Mouse (Mus musculus): Measurements from ENCODE around the gene Cyp1a1. TPM values are rescaled to one million over a fixed set of nuclear protein-coding genes. Genes with fewer than 3 reads are reported as not detected.

Gene Cyp1a1
- polyA plus RNA-seq, 1 experiment = 0.09 TPM

DNA sequence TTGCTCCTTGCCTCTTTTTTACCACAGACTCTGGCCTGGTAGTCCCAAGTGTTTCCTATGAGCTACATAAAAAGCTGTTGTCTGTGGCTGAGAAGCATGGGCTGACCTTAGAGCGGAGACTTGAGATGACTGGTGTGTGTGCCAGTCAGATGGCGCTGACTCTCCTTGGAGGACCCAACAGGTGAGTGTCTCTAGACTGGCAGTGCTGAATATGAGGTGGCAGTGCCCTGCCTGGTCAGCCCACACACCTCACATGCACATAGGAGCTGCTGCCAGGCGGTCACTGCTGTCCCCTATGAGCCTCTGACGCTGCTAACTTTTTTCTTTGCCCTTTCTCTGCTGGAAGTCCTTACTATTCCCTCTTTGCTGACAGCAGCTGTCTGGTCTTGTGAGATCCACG is 52.1 kb downstream of the Cyp1a1 start:
- Histone ChIP-seq H3K27me3 (ENCODE audit: control insufficient read depth, insufficient read depth, low read length) (no peaks in the 10 kb centered on the region), H3K27ac (ENCODE audit: control insufficient read depth, insufficient read depth, low read depth, low read length) (no peak overlapping the region), H3K4me1 (ENCODE audit: control insufficient read depth, insufficient read depth, low read length) (no peaks in the 10 kb centered on the region), H3K36me3 (ENCODE audit: control insufficient read depth, insufficient read depth, low read length) (peaks cover 1% of the 10 kb centered on the region), H3K4me3 (ENCODE audit: control insufficient read depth, low read depth, low read length) (no peak overlapping the region)
- no peak for TF ChIP-seq POLR2A (IDR thresholded peaks at IDR 0.05; ENCODE audit: control insufficient read depth, low read depth, low read length)
- TF ChIP-seq CTCF (IDR thresholded peaks at IDR 0.05; ENCODE audit: control insufficient read depth, insufficient read depth, insufficient replicate concordance, low read depth, low read length) = no peak

GRCm38 (mm10) chr9:57744462-57745091 is 56.8 kb downstream of the Cyp1a1 start:
- no peak for TF ChIP-seq POLR2A (IDR thresholded peaks at IDR 0.05; ENCODE audit: control insufficient read depth, low read depth, low read length)
- TF ChIP-seq CTCF (IDR thresholded peaks at IDR 0.05; ENCODE audit: control insufficient read depth, insufficient read depth, insufficient replicate concordance, low read depth, low read length) = no peak
- H3K4me1 ChIP-seq (ENCODE audit: control insufficient read depth, insufficient read depth, low read length) = no peaks in the 10 kb centered on the region
- no peak overlapping the region for H3K27ac ChIP-seq (ENCODE audit: control insufficient read depth, insufficient read depth, low read depth, low read length)
- H3K36me3 ChIP-seq (ENCODE audit: control insufficient read depth, insufficient read depth, low read length) = peaks cover 1% of the 10 kb centered on the region
- H3K4me3 ChIP-seq (ENCODE audit: control insufficient read depth, low read depth, low read length) = no peak overlapping the region
- no peaks in the 10 kb centered on the region for H3K27me3 ChIP-seq (ENCODE audit: control insufficient read depth, insufficient read depth, low read length)

GRCm38 (mm10) chr9:57747067-57747466 is 59.3 kb downstream of the Cyp1a1 start:
- no peaks in the 10 kb centered on the region for H3K27me3 ChIP-seq (ENCODE audit: control insufficient read depth, insufficient read depth, low read length)
- TF ChIP-seq CTCF (IDR thresholded peaks at IDR 0.05; ENCODE audit: control insufficient read depth, insufficient read depth, insufficient replicate concordance, low read depth, low read length) (no peak), POLR2A (IDR thresholded peaks at IDR 0.05; ENCODE audit: control insufficient read depth, low read depth, low read length) (no peak)
- no peaks in the 10 kb centered on the region for H3K4me1 ChIP-seq (ENCODE audit: control insufficient read depth, insufficient read depth, low read length)
- peaks cover 1% of the 10 kb centered on the region for H3K36me3 ChIP-seq (ENCODE audit: control insufficient read depth, insufficient read depth, low read length)
- H3K4me3 ChIP-seq (ENCODE audit: control insufficient read depth, low read depth, low read length) = no peak overlapping the region
- no peak overlapping the region for H3K27ac ChIP-seq (ENCODE audit: control insufficient read depth, insufficient read depth, low read depth, low read length)

GRCm38 (mm10) chr9:57748137-57748536 is 60.4 kb downstream of the Cyp1a1 start:
- H3K27me3 ChIP-seq (ENCODE audit: control insufficient read depth, insufficient read depth, low read length) = no peaks in the 10 kb centered on the region
- H3K36me3 ChIP-seq (ENCODE audit: control insufficient read depth, insufficient read depth, low read length) = peaks cover 1% of the 10 kb centered on the region
- H3K4me3 ChIP-seq (ENCODE audit: control insufficient read depth, low read depth, low read length) = no peak overlapping the region
- H3K27ac ChIP-seq (ENCODE audit: control insufficient read depth, insufficient read depth, low read depth, low read length) = no peak overlapping the region
- H3K4me1 ChIP-seq (ENCODE audit: control insufficient read depth, insufficient read depth, low read length) = no peaks in the 10 kb centered on the region
- no peak for TF ChIP-seq CTCF (IDR thresholded peaks at IDR 0.05; ENCODE audit: control insufficient read depth, insufficient read depth, insufficient replicate concordance, low read depth, low read length)
- 0 out of 2 replicates have a peak, but pooled peaks have one; percentile 23 for TF ChIP-seq POLR2A (IDR thresholded peaks at IDR 0.05; ENCODE audit: control insufficient read depth, low read depth, low read length)

DNA sequence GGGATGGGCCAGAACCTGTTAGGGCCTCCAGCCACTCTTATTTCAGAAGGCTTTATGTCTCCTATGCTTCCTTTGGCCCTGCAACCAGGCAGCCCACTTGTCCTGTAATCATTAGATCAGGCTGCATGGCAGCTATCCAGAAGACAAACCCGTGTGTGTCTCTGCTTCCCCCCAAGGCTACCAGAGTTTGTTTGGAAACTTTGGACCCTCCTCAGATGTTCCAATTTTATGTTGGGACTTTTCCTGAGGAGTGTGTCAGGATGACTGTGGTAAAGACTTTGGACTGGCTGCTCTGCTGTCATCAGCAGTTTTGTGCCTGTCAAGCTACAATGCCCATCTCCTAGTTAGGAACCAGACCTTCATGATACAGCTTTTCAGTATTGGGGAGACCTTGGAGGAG is 61.1 kb downstream of the Cyp1a1 start:
- no peaks in the 10 kb centered on the region for H3K4me1 ChIP-seq (ENCODE audit: control insufficient read depth, insufficient read depth, low read length)
- TF ChIP-seq POLR2A (IDR thresholded peaks at IDR 0.05; ENCODE audit: control insufficient read depth, low read depth, low read length) = no peak
- H3K36me3 ChIP-seq (ENCODE audit: control insufficient read depth, insufficient read depth, low read length) = peaks cover 1% of the 10 kb centered on the region
- H3K4me3 ChIP-seq (ENCODE audit: control insufficient read depth, low read depth, low read length) = no peak overlapping the region
- H3K27me3 ChIP-seq (ENCODE audit: control insufficient read depth, insufficient read depth, low read length) = no peaks in the 10 kb centered on the region
- H3K27ac ChIP-seq (ENCODE audit: control insufficient read depth, insufficient read depth, low read depth, low read length) = no peak overlapping the region

DNA sequence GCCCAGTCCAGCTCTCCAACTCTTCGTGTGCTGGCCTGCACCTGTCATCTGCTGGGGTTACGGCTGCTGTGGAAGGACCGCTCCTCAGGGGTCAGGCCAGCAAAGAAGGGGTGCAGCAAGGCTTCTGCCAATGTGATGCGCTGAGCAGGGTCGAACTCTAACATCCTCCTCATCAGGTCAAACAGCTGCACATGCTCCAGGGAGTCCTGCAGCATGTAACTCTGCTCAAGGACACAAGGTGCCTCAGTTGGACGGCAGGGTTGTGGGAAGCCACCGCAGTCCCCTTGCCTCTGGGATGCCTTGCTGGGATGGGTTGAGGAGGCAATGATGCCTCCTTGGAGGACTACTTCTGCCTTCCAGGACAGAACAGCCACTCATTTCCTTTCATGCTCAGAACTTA is 63.2 kb downstream of the Cyp1a1 start:
- Histone ChIP-seq H3K4me3 (ENCODE audit: control insufficient read depth, low read depth, low read length) (no peak overlapping the region), H3K27me3 (ENCODE audit: control insufficient read depth, insufficient read depth, low read length) (no peaks in the 10 kb centered on the region), H3K36me3 (ENCODE audit: control insufficient read depth, insufficient read depth, low read length) (no peaks in the 10 kb centered on the region; the same call in none of the 2 replicates), H3K4me1 (ENCODE audit: control insufficient read depth, insufficient read depth, low read length) (no peaks in the 10 kb centered on the region), H3K27ac (ENCODE audit: control insufficient read depth, insufficient read depth, low read depth, low read length) (no peak overlapping the region)
- no peak for TF ChIP-seq CTCF (IDR thresholded peaks at IDR 0.05; ENCODE audit: control insufficient read depth, insufficient read depth, insufficient replicate concordance, low read depth, low read length)
- no peak for TF ChIP-seq POLR2A (IDR thresholded peaks at IDR 0.05; ENCODE audit: control insufficient read depth, low read depth, low read length)

Other genes with a start within 250 kb of the Cyp1a1 start
- 37.5 and 39.1 TPM in 2 replicates for gene Ppcdc, start 247.8 kb upstream of the Cyp1a1 start, polyA plus RNA-seq (2012; rRNA removed)
- gene Scamp5, start 219.9 kb upstream of the Cyp1a1 start, polyA plus RNA-seq (2012; rRNA removed) = 5.7 and 6.2 TPM in 2 replicates
- 0.20 and 0.55 TPM in 2 replicates for gene Rpp25, start 183.9 kb upstream of the Cyp1a1 start, polyA plus RNA-seq (2012; rRNA removed)
- 335 and 344 TPM in 2 replicates for gene Cox5a, start 166.7 kb upstream of the Cyp1a1 start, polyA plus RNA-seq (2012; rRNA removed)
- gene Fam219b, start 150.4 kb upstream of the Cyp1a1 start, polyA plus RNA-seq (2012; rRNA removed) = 2.3 and 2.8 TPM in 2 replicates
- 268 and 282 TPM in 2 replicates for gene Mpi, start 135.2 kb upstream of the Cyp1a1 start, polyA plus RNA-seq (2012; rRNA removed)
- 465 and 495 TPM in 2 replicates for gene Scamp2, start 127.0 kb upstream of the Cyp1a1 start, polyA plus RNA-seq (2012; rRNA removed)
- gene Ulk3, start 98.5 kb upstream of the Cyp1a1 start, polyA plus RNA-seq (2012; rRNA removed) = 9.2 and 9.5 TPM in 2 replicates
- 0.16 TPM in 1 of 2 replicates, not detected in the other for gene Cplx3, start 81.6 kb upstream of the Cyp1a1 start, polyA plus RNA-seq (2012; rRNA removed)
- gene Lman1l, start 67.2 kb upstream of the Cyp1a1 start, polyA plus RNA-seq (2012; rRNA removed) = 0.06 TPM in 1 of 2 replicates, not detected in the other
- 13.4 and 13.9 TPM in 2 replicates for gene Csk, start 34.3 kb upstream of the Cyp1a1 start, polyA plus RNA-seq (2012; rRNA removed)
- gene Cyp1a2, start 4.2 kb upstream of the Cyp1a1 start, polyA plus RNA-seq (2012; rRNA removed) = 0.16 and 0.38 TPM in 2 replicates
- gene Edc3, start 20.6 kb downstream of the Cyp1a1 start, polyA plus RNA-seq (2012; rRNA removed) = 8.0 and 8.1 TPM in 2 replicates
- 197 and 224 TPM in 2 replicates for gene Clk3, start 77.9 kb downstream of the Cyp1a1 start, polyA plus RNA-seq (2012; rRNA removed)
- gene Arid3b, start 148.9 kb downstream of the Cyp1a1 start, polyA plus RNA-seq (2012; rRNA removed) = 42.9 and 44.8 TPM in 2 replicates
- gene Ubl7, start 223.1 kb downstream of the Cyp1a1 start, polyA plus RNA-seq (2012; rRNA removed) = 714 and 753 TPM in 2 replicates

Data from testis, adult 2 months (tissue).